Mouse (Mus musculus) cerebellum, postnatal 10 days (tissue): ENCODE results near the gene Cbx4.

Experiments used
- DNase-seq, 2 experiments: peaks; one replicate each; pipeline ENCODE4 v3.0.0; 2021; ENCODE audit warnings: mixed read lengths in 2 of 2

Cbx4 gene

GRCm38 (mm10) chr11:119084446-119085278 lies 1.4 kb downstream of the Cbx4 start:
- peak; percentile 76 to 78 for DNase-seq

- peak; percentile 69 to 71 for DNase-seq
Measured at GRCm38 (mm10) chr11:119083724-119084445, 2.1 kb downstream of the Cbx4 start.

GRCm38 (mm10) chr11:119082638-119083599 lies 3.1 kb downstream of the Cbx4 start:
- peak; percentile 40 to 42 for DNase-seq

- DNase-seq: peak; percentile 79 to 83
Measured at GRCm38 (mm10) chr11:119081839-119082637, 4.0 kb downstream of the Cbx4 start.

GRCm38 (mm10) chr11:119081148-119081838 lies 4.7 kb downstream of the Cbx4 start:
- no peak for DNase-seq

- DNase-seq: no peak
Measured at GRCm38 (mm10) chr11:119080461-119081147, 5.4 kb downstream of the Cbx4 start.

GRCm38 (mm10) chr11:119079445-119079837 lies 6.6 kb downstream of the Cbx4 start:
- no peak for DNase-seq

GRCm38 (mm10) chr11:119078691-119079444 lies 7.2 kb downstream of the Cbx4 start:
- DNase-seq: peak; percentile 84 to 88

- no peak for DNase-seq
Measured at GRCm38 (mm10) chr11:119077755-119078154, 8.3 kb downstream of the Cbx4 start.

- no peak for DNase-seq
Measured at GRCm38 (mm10) chr11:119075805-119076204, 10.2 kb downstream of the Cbx4 start.

- no peak for DNase-seq
Measured at GRCm38 (mm10) chr11:119073876-119074433, 12.1 kb downstream of the Cbx4 start.

GRCm38 (mm10) chr11:119072986-119073385 lies 13.0 kb downstream of the Cbx4 start:
- peak; percentile 72 to 73 for DNase-seq

GRCm38 (mm10) chr11:119072239-119072638 lies 13.8 kb downstream of the Cbx4 start:
- no peak for DNase-seq

GRCm38 (mm10) chr11:119066841-119067240 lies 19.2 kb downstream of the Cbx4 start:
- DNase-seq: no peak

- no peak for DNase-seq
Measured at GRCm38 (mm10) chr11:119059256-119059655, 26.8 kb downstream of the Cbx4 start.

- peak; percentile 61 to 72 for DNase-seq
Measured at GRCm38 (mm10) chr11:119058041-119058995, 27.7 kb downstream of the Cbx4 start.

- no peak for DNase-seq
Measured at GRCm38 (mm10) chr11:119057291-119057690, 28.7 kb downstream of the Cbx4 start.
